Mouse (Mus musculus) olfactory bulb, adult 2 months (tissue): Measurements from ENCODE around the gene Col6a4. TPM values are rescaled to one million over a fixed set of nuclear protein-coding genes. Genes with fewer than 3 reads are reported as not detected.

Experiments used
- H3K27ac ChIP-seq: fragments of 200-500 bp; 2 replicates; pipeline ENCODE4 v1.5.1; 2012; ENCODE audit warnings: low read depth, low read length; ENCODE audit not compliant: insufficient read depth
- H3K4me1 ChIP-seq: fragments of 200-500 bp; 2 replicates; pipeline ENCODE4 v1.6.1; 2012; ENCODE audit warnings: low read length; ENCODE audit not compliant: control insufficient read depth, insufficient read depth
- H3K4me3 ChIP-seq: fragments of 200-500 bp; 2 replicates; pipeline ENCODE4 v1.5.1; 2012; ENCODE audit warnings: mild to moderate bottlenecking, low read depth, low read length, moderate library complexity; ENCODE audit not compliant: insufficient read depth
- CTCF ChIP-seq: fragments of 200-500 bp; IDR thresholded peaks from 2 replicates; pipeline ENCODE4 v1.5.1; 2012; ENCODE audit warnings: low read depth, mild to moderate bottlenecking, low read length, moderate library complexity; ENCODE audit not compliant: insufficient read depth
- POLR2A ChIP-seq: fragments of 200-500 bp; IDR thresholded peaks from 2 replicates; pipeline ENCODE4 v1.6.1; 2012; ENCODE audit warnings: mild to moderate bottlenecking, low read depth, low read length, moderate library complexity; ENCODE audit not compliant: insufficient read depth
- WGBS: fragments of 180-500 bp; shearing (Covaris S2); methylation state at CpG from one replicate; pipeline ENCODE4 v1.1.7; 2018; 5-methylcytosine and 5-hydroxymethylcytosine counted together
- polyA plus RNA-seq: library from polyadenylated mRNA; stranded (reverse); fragments of >200 nt; gene quantifications from 2 replicates; pipeline ENCODE4 v1.2.4, GENCODE M21; 2012; ENCODE audit warnings: low replicate concordance; ENCODE audit not compliant: missing spikeins, insufficient read depth, insufficient read length

Gene Col6a4
- polyA plus RNA-seq, 1 experiment: not detected

- 43% methylated on average over 12 of the region's 12 CpGs for WGBS
- Histone ChIP-seq H3K4me1 (peaks cover 8% of the 10 kb centered on the region), H3K4me3 (no peak overlapping the region), H3K27ac (no peak overlapping the region)
- TF ChIP-seq CTCF: peak; percentile 16; the same call in 1 of the 2 replicates
- TF ChIP-seq POLR2A: no peak
Measured at GRCm38 (mm10) chr9:106080261-106081033, 16.1 kb downstream of the Col6a4 start.

- TF ChIP-seq CTCF (no peak), POLR2A (no peak)
- Histone ChIP-seq H3K4me3 (no peak overlapping the region), H3K27ac (no peak overlapping the region), H3K4me1 (peaks cover 8% of the 10 kb centered on the region)
- WGBS: 80% methylated on average over 3 of the region's 3 CpGs
Measured at GRCm38 (mm10) chr9:106077953-106078352, 18.6 kb downstream of the Col6a4 start.

GRCm38 (mm10) chr9:106076234-106076633 is 20.3 kb downstream of the Col6a4 start:
- peaks cover 8% of the 10 kb centered on the region for H3K4me1 ChIP-seq
- no peak overlapping the region for H3K27ac ChIP-seq
- TF ChIP-seq POLR2A: no peak
- TF ChIP-seq CTCF: no peak
- no peak overlapping the region for H3K4me3 ChIP-seq
- WGBS: 79% methylated on average over 5 of the region's 5 CpGs

DNA sequence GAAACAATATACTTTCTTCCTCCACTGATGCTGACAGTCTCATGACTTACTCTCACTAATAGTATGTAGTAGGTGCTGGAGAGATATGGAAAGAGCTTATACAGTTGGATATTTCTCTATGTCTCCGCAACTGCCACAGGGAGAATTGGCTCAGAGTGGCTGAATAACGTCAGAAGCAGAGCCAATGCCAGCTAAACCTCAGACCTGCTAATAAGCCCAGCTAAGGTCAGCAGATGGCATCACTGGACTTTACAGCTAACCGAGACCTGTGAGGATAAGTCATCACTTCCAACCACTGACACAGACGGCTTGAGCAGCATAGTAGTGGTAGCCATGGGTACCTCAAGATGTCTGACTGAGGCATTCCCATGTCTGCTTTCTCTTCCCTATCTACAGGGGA is 22.6 kb downstream of the Col6a4 start:
- no peak overlapping the region for H3K27ac ChIP-seq
- no peaks in the 10 kb centered on the region for H3K4me1 ChIP-seq
- no peak overlapping the region for H3K4me3 ChIP-seq
- 76% methylated on average over 4 of the region's 4 CpGs for WGBS
- TF ChIP-seq POLR2A: no peak
- TF ChIP-seq CTCF: no peak

- Histone ChIP-seq H3K27ac (no peak overlapping the region), H3K4me3 (no peak overlapping the region), H3K4me1 (no peaks in the 10 kb centered on the region)
- 77% methylated on average over 6 of the region's 6 CpGs for WGBS
- TF ChIP-seq POLR2A (no peak), CTCF (no peak)
Measured at GRCm38 (mm10) chr9:106071651-106072050, 24.9 kb downstream of the Col6a4 start.

DNA sequence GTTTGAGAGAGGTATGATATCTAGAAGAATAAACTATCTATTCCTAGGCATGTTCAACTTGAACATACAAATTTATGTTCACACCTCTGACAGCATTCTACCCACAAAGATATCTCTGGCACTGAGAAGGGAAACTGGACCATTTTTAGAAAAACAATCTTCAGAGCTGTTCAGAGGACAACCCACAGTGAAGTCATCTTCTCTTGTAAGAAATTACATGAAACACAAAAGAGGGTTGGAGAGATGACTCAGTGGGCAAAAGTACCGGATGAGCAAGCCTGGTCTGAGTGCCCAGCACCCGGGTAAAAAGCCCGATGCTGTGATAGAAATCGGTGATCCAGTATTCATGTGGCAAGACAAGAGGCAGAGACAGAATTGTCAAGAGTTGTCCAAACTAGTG is 43.1 kb downstream of the Col6a4 start:
- H3K27ac ChIP-seq: no peak overlapping the region
- WGBS: 49% methylated on average over 4 of the region's 4 CpGs
- no peaks in the 10 kb centered on the region for H3K4me1 ChIP-seq

DNA sequence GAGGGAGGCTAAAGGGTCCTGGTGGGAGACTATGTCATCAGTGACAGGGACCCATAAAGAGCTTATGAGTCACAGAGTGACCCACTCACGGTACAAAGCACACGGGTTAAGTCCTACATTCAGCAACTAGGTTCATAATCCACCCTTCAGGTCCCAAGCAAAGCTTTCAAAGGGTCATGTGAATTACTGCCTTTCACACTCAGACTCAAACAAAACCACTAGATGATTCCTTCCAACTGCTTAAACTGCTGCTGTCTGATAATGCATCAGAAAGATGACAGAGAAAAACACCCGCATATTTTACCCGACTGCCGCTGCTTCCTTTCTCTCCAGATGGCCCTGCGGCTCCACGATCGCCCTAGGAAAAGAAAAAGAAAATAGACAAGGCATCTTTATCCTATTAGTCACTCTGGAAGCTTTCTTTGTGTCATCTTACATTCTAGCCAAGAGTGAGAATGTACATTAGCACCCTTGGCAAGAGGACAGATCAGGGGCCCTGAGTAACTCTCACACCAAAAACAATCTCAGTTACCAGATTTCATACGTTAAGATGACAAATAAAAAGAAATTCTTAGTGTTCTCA is 52.6 kb downstream of the Col6a4 start:
- TF ChIP-seq CTCF: no peak
- TF ChIP-seq POLR2A: no peak
- no peaks in the 10 kb centered on the region for H3K4me1 ChIP-seq
- 56% methylated on average over 9 of the region's 9 CpGs for WGBS
- H3K27ac ChIP-seq: no peak overlapping the region
- H3K4me3 ChIP-seq: no peak overlapping the region

More for the DNA sequence above, 43.1 kb downstream of the Col6a4 start:
- no peak overlapping the region for H3K4me3 ChIP-seq
- TF ChIP-seq POLR2A: no peak
- TF ChIP-seq CTCF: no peak

- no peak for TF ChIP-seq POLR2A
- TF ChIP-seq CTCF: no peak
- Histone ChIP-seq H3K4me1 (no peaks in the 10 kb centered on the region), H3K27ac (no peak overlapping the region), H3K4me3 (no peak overlapping the region)
- 77% methylated on average over 8 of the region's 8 CpGs for WGBS
Measured at GRCm38 (mm10) chr9:106039915-106040659, 56.5 kb downstream of the Col6a4 start.

DNA sequence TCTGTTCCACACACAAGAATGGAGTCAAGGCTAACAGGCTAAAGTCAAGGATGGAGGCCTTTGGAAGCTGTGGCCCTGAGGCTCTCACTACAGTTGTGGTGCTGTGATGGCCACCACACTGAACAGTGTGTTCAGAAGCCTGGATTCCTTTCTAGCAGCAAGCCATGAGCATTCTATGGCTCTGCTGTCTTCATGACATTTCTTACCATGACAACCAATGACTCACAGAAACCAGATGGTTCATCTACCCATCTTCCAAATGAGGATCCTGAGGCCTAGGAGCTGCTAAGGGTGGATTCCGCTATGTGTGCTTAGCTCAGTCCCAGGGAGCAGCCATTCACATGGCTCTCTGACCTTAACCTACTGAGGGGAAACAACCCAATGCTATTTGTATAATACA is 57.3 kb downstream of the Col6a4 start:
- Histone ChIP-seq H3K4me1 (no peaks in the 10 kb centered on the region), H3K4me3 (no peak overlapping the region), H3K27ac (no peak overlapping the region)
- no peak for TF ChIP-seq POLR2A
- TF ChIP-seq CTCF: no peak
- WGBS: 44% methylated on average over 1 of the region's 1 CpGs
